Mouse (Mus musculus) embryonic fibroblast, embryonic 13.5 days (primary cell): ENCODE measurements around the gene Mrm2. TPM values are rescaled to one million over a fixed set of nuclear protein-coding genes. Genes with fewer than 3 reads are reported as not detected.

Experiments used
- H3K27ac ChIP-seq: 2 replicates; pipeline ENCODE4 v1.5.1; 2012; ENCODE audit warnings: low read length, control low read depth, inconsistent platforms; ENCODE audit not compliant: insufficient read depth
- H3K4me1 ChIP-seq: 2 replicates; pipeline ENCODE4 v1.6.1; 2011; ENCODE audit warnings: low read length; ENCODE audit not compliant: control insufficient read depth, insufficient read depth
- H3K4me3 ChIP-seq: 2 replicates; pipeline ENCODE4 v1.5.1; 2011; ENCODE audit warnings: mild to moderate bottlenecking, control low read depth, low read length; ENCODE audit not compliant: insufficient read depth
- CTCF ChIP-seq: IDR thresholded peaks from 2 replicates; pipeline ENCODE4 v1.5.1; 2011; ENCODE audit warnings: mild to moderate bottlenecking, control low read depth, low read length, moderate library complexity, borderline replicate concordance; ENCODE audit not compliant: insufficient read depth
- POLR2A ChIP-seq: IDR thresholded peaks from 2 replicates; pipeline ENCODE4 v1.6.1; 2011; ENCODE audit warnings: low read depth, mild to moderate bottlenecking, control low read depth, low read length, moderate library complexity
- polyA plus RNA-seq: library from polyadenylated mRNA; stranded (reverse); fragments of >200 nt; gene quantifications from 2 replicates; pipeline ENCODE4 v1.2.4, GENCODE M21; 2011; ENCODE audit warnings: low read depth; ENCODE audit not compliant: missing spikeins, insufficient read length

Gene Mrm2
- polyA plus RNA-seq, 1 experiment = 8.3 TPM

DNA sequence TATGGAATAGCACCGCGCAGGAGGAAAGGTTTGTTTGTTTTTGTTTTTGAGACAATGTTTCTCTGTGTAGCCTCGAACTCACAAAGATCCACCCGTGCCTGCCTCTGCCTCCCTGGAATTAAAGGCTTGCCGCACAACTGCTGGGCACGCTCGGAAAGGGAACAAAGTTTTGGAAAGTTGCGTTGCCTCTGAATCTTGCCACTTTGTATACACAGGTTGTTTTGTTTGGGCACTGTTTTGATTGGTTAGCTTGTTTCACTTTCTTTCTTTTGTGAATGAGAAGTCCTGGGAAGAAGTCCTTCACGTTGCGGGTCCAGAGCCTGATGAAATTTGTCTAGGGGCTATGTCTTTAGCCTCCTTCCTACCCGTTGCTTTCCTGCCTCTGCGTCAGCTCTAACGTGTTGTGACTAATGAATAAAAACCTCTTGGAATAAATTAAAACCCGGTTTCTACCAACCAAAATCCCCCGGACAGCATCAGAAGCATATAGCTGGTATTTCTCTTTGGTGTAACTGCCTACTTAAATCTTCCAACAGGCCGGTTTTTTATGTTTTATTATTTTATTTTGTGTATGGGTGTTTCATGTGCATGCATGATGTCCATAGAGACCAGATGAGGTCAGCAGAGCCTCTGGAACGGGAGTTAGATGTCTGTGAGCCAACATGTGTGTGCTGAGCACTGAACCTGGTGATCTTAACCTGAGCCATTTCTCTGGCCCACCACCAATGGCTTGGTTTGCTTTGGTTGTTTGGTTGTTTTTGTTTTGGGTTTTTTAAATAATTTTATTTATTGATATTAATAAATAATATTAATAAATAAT, 9.7 kb downstream of the Mrm2 start:
- H3K4me3 ChIP-seq = peak overlapping the region; percentile 98
- H3K4me1 ChIP-seq = peaks cover 3% of the 10 kb centered on the region; the same call in 1 of the 2 replicates
- H3K27ac ChIP-seq = peak overlapping the region; percentile 86
- TF ChIP-seq POLR2A = 0 out of 2 replicates have a peak, but pooled peaks have one; percentile 22
- TF ChIP-seq CTCF = no peak

DNA sequence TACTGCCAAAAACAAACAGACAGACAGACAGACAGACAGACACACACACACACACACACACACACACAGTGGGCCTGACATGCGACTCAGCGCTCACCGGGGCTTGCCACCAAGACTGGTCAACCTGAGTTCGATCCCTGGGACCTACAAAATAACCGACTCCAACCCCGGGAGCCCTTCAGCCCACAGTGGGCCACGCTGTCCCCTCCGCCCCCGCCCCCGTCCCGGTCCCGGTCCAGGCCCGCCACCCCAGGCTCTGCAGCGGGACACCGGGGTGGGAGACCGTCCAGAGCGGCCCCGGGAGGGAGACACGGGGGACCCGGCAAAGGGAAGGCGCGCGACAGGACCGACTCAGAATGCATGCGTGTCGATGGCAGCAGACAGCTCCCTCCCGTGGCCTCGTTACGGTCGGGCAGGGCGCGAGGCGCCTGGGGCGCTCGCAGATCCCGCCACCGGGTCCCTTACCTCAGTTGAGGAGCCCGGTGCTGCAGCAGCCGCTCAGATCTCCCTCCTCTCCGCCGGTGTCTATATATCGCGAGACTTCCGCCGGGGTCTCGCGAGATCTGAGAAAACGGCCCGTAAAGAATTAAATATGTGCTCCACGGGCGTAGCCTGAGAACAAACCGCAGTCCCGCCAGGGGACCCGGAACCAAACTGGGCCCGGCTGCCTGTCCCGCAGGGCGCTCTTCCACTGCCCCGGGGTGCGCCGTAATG, 10.5 kb downstream of the Mrm2 start, which contains the start of the genes Mad1l1 and Nudt1:
Gene Mad1l1, minus strand, starts transcription at position 511 of the 714 bp plus-strand sequence.
Gene Nudt1, plus strand, starts transcription at position 615 of the 714 bp plus-strand sequence.
- Histone ChIP-seq H3K4me3 (peak within 1 kb of the TSS; percentile 98), H3K27ac (peak within 1 kb of the TSS; percentile 86), H3K4me1 (peaks cover 3% of the 10 kb centered on the region; the same call in 1 of the 2 replicates)
- peak; percentile 77 for TF ChIP-seq POLR2A
- no peak for TF ChIP-seq CTCF

DNA sequence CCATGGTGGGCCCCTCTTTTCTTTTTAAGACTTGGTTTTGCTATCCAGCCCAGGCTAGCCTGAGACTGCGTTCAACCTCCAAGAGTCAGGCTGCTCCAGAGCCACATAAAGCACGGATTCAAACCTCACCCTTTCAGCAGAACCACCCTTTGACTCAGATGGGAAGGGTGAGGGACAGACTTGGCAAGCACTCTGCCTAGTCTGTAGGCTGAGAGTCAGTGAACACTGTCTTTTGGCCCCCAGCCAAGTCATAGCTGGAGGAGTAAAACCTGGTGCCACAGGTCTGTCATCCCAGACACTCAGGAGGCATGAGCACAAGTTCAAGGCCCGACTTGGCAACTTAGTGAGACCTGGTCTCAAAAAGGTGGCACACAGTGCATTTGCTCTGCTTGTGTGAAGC, 15.0 kb downstream of the Mrm2 start:
- Histone ChIP-seq H3K4me1 (peaks cover 3% of the 10 kb centered on the region; the same call in 1 of the 2 replicates), H3K4me3 (no peak overlapping the region), H3K27ac (no peak overlapping the region)
- TF ChIP-seq CTCF (no peak), POLR2A (no peak)

DNA sequence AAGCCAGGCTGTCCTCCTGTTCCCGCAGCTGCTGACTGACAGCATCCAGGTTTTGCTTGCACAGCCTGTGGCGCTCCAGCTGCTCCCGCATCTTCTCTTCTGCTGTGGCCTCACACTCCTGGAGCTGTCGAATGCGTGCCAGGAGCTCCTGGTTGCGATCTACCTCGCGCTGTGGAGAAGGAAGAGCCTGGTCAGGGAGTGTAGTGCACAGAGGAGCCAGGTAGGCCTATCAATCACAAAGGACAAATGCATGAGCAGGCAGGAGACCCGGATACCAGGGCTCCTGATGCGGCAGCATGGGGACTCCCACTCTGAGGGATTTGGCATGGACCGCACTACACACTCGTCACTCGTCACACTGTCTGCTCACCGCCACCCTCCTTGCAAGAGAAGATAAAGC, 24.1 kb downstream of the Mrm2 start:
- Histone ChIP-seq H3K4me3 (no peak overlapping the region), H3K4me1 (no peaks in the 10 kb centered on the region), H3K27ac (no peak overlapping the region)
- no peak for TF ChIP-seq CTCF
- no peak for TF ChIP-seq POLR2A

DNA sequence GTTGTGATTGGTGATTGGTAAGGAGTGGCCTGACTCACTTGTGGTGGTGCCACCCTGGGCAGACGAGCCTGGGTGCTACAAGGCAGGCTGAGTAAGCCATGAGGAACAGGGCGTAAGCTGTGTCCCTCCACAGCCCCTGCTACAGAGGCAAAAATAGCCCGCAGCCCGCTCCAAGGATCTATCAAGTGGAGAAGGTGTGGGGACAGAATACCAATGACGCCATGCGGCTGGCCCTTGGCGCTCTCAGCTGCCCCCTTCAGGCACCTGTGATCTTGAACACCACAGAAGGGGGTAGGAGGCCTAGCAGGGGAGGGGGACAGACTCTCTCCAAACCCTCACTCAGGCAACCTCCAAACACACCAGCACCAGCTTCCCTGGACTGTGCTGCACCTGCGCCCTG, 25.7 kb downstream of the Mrm2 start:
- H3K27ac ChIP-seq = no peak overlapping the region
- no peaks in the 10 kb centered on the region for H3K4me1 ChIP-seq
- no peak for TF ChIP-seq CTCF
- TF ChIP-seq POLR2A = no peak
- H3K4me3 ChIP-seq = no peak overlapping the region

DNA sequence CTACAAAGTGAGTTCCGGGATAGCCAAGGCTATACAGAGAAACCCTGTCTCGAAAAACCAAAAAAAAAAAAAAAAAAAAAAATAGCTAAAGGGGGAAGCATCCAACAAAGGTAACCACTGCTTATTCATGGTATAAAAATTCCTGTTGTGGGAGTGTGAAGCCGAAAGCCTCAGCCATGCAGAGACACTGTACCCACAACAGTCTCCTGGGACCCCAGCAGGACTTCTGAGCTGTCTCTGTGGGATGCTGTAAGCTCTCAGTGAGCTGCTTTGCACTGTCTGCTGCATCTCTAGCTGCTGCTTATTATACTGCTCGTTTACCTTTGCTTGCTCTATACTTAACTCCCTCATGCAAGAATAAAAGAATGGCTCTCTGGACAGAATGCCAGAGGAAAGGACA, 33.4 kb downstream of the Mrm2 start:
- no peak overlapping the region for H3K4me3 ChIP-seq
- no peak for TF ChIP-seq POLR2A
- TF ChIP-seq CTCF = no peak
- H3K27ac ChIP-seq = no peak overlapping the region
- H3K4me1 ChIP-seq = no peaks in the 10 kb centered on the region

DNA sequence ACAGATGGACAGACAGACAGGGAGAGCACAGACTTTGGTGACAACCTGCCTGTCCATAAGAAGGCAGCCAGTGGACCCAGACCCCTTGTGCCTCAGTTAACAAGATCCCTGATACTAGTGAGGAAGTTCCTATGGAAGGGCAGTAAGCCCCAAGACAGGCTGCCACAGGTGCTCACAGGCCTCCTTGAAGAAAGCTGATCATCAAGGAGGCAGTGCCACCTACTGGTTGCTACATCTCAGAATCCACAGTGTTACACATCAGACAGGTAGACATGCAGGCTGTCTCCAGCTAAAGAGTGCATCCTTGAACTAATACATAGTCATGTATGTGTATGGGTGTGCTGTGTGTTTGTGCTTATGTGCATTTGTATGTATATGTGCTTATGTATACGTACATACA, 39.5 kb downstream of the Mrm2 start:
- no peak overlapping the region for H3K4me3 ChIP-seq
- TF ChIP-seq CTCF (peak; percentile 39; the same call in 1 of the 2 replicates), POLR2A (no peak)
- H3K27ac ChIP-seq = no peak overlapping the region
- H3K4me1 ChIP-seq = no peaks in the 10 kb centered on the region

DNA sequence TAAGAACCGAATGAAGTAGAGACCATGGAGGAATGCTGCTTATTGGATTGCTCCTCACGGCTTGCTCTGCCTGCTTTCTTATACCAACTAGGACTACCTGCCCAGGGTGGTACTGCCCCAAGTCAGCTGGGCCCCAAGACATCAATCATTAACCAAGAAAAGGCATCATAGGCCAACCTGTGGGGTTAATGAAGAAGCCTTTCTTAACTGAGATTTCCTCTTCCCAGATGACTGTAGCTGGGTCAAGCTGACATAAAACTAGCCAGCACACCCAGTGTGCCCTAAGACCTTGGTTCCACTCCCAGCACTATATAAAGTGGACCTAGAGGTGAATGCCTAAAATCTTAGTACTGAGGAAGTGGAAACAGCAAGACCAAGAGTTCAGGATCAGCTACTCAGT, 42.5 kb downstream of the Mrm2 start:
- Histone ChIP-seq H3K4me1 (no peaks in the 10 kb centered on the region), H3K27ac (no peak overlapping the region), H3K4me3 (no peak overlapping the region)
- TF ChIP-seq POLR2A (no peak), CTCF (no peak)

DNA sequence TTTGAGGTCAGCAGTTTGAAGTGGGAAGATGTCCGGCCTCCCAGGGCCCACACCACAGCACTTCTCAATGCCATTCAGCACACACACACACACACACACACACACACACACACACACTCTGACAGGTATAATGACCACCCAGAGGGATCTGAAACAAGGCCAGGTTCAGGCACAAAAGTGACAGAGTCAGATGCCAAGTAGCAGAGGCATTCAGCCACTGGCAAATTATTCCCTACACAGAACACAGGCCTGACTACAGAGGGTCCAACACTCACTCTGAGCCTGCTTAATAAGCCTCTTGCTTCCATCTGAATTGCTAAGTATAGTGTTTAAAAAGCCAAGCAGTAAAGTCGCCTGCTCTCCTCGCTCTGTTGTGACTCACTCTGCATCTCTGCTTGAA, 43.4 kb downstream of the Mrm2 start:
- H3K4me3 ChIP-seq = no peak overlapping the region
- TF ChIP-seq CTCF (no peak), POLR2A (no peak)
- H3K27ac ChIP-seq = no peak overlapping the region
- no peaks in the 10 kb centered on the region for H3K4me1 ChIP-seq

DNA sequence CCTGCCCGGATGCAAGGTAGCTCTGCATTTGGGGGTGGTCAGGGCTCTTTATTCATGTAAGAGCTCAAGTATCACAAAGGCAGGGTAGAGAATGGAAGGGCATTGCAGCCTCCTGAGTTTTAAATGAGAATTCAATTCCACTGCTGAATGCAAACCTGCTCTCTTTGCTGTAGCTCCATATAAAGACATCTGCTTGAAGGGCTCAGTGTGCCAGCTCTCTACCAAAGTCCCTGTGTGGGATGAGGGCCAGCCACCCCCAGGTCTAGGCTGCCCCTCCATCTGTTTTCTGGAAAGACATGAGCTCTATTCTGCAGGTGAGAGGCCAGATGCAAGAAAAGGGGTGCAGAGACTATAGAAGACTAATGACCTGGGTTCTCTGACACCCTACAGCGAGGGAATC, 46.9 kb downstream of the Mrm2 start:
- no peak overlapping the region for H3K4me3 ChIP-seq
- H3K4me1 ChIP-seq = no peaks in the 10 kb centered on the region
- no peak for TF ChIP-seq POLR2A
- TF ChIP-seq CTCF = no peak
- no peak overlapping the region for H3K27ac ChIP-seq
